Mouse (Mus musculus) lung, embryonic 14.5 days (tissue): Measurements from ENCODE around the gene Gemin5. TPM values are rescaled to one million over a fixed set of nuclear protein-coding genes. Genes with fewer than 3 reads are reported as not detected.

Experiments used
- ATAC-seq: fragments of 200-750 bp; cut with Nextera tagmentation; 2 replicates; pipeline ENCODE4 v1.8.0; 2017; ENCODE audit warnings: mild to moderate bottlenecking, moderate TSS enrichment, moderate library complexity; ENCODE audit not compliant: insufficient read depth
- DNase-seq: peaks from one replicate; pipeline ENCODE4 v3.0.0-alpha.2; 2015
- H3K27ac ChIP-seq: fragments of 300-500 bp; sonication (generic); 2 replicates; pipeline ENCODE4 v1.5.1; 2014; ENCODE audit warnings: low read depth, mild to moderate bottlenecking, moderate library complexity
- H3K27me3 ChIP-seq: fragments of 300-500 bp; sonication (generic); 2 replicates; pipeline ENCODE4 v1.6.1; 2014; ENCODE audit warnings: low read length, control low read depth; ENCODE audit not compliant: insufficient read depth
- H3K36me3 ChIP-seq: fragments of 300-500 bp; sonication (generic); 2 replicates; pipeline ENCODE4 v1.6.1; 2014; ENCODE audit warnings: control low read depth; ENCODE audit not compliant: insufficient read depth
- H3K4me1 ChIP-seq: fragments of 300-500 bp; sonication (generic); 2 replicates; pipeline ENCODE4 v1.6.1; 2014; ENCODE audit warnings: antibody characterized with exemption, control low read depth; ENCODE audit not compliant: insufficient read depth
- H3K4me2 ChIP-seq: fragments of 300-500 bp; sonication (generic); 2 replicates; pipeline ENCODE4 v1.6.1; 2014; ENCODE audit warnings: mild to moderate bottlenecking
- H3K4me3 ChIP-seq: fragments of 300-500 bp; sonication (generic); 2 replicates; pipeline ENCODE4 v1.5.1; 2014; ENCODE audit warnings: low read depth, low read length
- H3K9ac ChIP-seq: fragments of 300-500 bp; sonication (generic); 2 replicates; pipeline ENCODE4 v1.6.1; 2014
- H3K9me3 ChIP-seq: fragments of 300-500 bp; sonication (generic); 2 replicates; pipeline ENCODE4 v1.6.1; 2016; ENCODE audit warnings: low read depth, low read length, control low read depth
- CTCF ChIP-seq: IDR thresholded peaks from 2 replicates; pipeline ENCODE4 v1.5.1; 2016; ENCODE audit warnings: antibody characterized with exemption, low read depth
- WGBS: fragments of 180-500 bp; shearing (Covaris S2); extraction: QIAGEN DNeasy Blood & Tissue Kit; methylation state at CpG from one replicate; pipeline ENCODE4 v1.1.7; 2014; 5-methylcytosine and 5-hydroxymethylcytosine counted together
- polyA plus RNA-seq: library from polyadenylated mRNA; unstranded; fragments of >200 nt; fragmentation: Nextera tagmentation; extraction: Ambion mirVana; gene quantifications from 2 replicates; pipeline ENCODE4 v1.2.1, GENCODE M21; 2014

The Gemin5 gene
- polyA plus RNA-seq, 1 experiment from 2014 or later, result 26.9 TPM

DNA sequence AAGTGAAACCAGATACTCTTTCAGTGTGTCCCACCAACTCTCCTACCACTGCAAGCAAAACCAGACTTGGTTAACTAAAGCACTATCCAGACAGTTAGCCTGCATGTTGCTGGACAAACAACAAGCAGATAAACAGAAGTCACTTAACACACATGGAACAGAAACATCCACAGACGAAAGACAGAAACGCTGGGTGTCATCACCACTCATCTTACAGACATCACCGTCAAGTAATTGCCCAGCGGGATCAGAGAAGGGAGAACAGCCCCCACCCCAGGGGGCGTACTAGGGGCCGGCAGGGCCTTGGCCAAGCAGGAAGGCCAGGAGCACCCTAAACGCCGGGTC, 545 bp downstream of the Gemin5 start:
- no peaks in the 10 kb centered on the region for H3K27me3 ChIP-seq
- H3K9me3 ChIP-seq, result no peaks in the 10 kb centered on the region
- ATAC-seq, result no peak
- TF ChIP-seq CTCF, result no peak
- H3K4me3 ChIP-seq, result peak overlapping the region; percentile 93
- H3K4me2 ChIP-seq, result peak overlapping the region; percentile 75
- H3K9ac ChIP-seq, result peak overlapping the region; percentile 79
- DNase-seq, result no peak
- H3K27ac ChIP-seq, result no peak overlapping the region
- peaks cover 35% of the 10 kb centered on the region for H3K36me3 ChIP-seq
- WGBS, result 0% methylated on average over 8 of the region's 8 CpGs
- peaks cover 4% of the 10 kb centered on the region for H3K4me1 ChIP-seq

GRCm38 (mm10) chr11:58165072-58165471, 3.3 kb downstream of the Gemin5 start:
- Histone ChIP-seq H3K4me3 (no peak overlapping the region), H3K4me2 (no peak overlapping the region), H3K27me3 (no peaks in the 10 kb centered on the region), H3K9me3 (no peaks in the 10 kb centered on the region), H3K4me1 (peaks cover 4% of the 10 kb centered on the region), H3K27ac (no peak overlapping the region), H3K36me3 (peaks cover 58% of the 10 kb centered on the region), H3K9ac (no peak overlapping the region)
- DNase-seq (no peak), ATAC-seq (no peak)
- peak; percentile 22; the same call in 1 of the 2 replicates for TF ChIP-seq CTCF
- WGBS, result 91% methylated on average over 2 of the region's 2 CpGs

- 73% methylated on average over 3 of the region's 3 CpGs for WGBS
- ATAC-seq, result no peak
- no peak overlapping the region for H3K9ac ChIP-seq
- no peak overlapping the region for H3K4me2 ChIP-seq
- no peak for DNase-seq
- H3K27ac ChIP-seq, result no peak overlapping the region
- no peak overlapping the region for H3K4me3 ChIP-seq
- H3K4me1 ChIP-seq, result no peaks in the 10 kb centered on the region
- H3K27me3 ChIP-seq, result no peaks in the 10 kb centered on the region
- H3K9me3 ChIP-seq, result no peaks in the 10 kb centered on the region
- TF ChIP-seq CTCF, result no peak
- H3K36me3 ChIP-seq, result peaks cover 76% of the 10 kb centered on the region
Measured at GRCm38 (mm10) chr11:58156871-58157270, 11.5 kb downstream of the Gemin5 start.

GRCm38 (mm10) chr11:58155458-58155857, 12.9 kb downstream of the Gemin5 start:
- no peak for TF ChIP-seq CTCF
- 82% methylated on average over 9 of the region's 9 CpGs for WGBS
- Histone ChIP-seq H3K27ac (no peak overlapping the region), H3K9me3 (no peaks in the 10 kb centered on the region), H3K4me3 (no peak overlapping the region), H3K9ac (no peak overlapping the region), H3K4me1 (no peaks in the 10 kb centered on the region), H3K4me2 (no peak overlapping the region), H3K36me3 (peaks cover 72% of the 10 kb centered on the region), H3K27me3 (no peaks in the 10 kb centered on the region)
- DNase-seq, result no peak
- ATAC-seq, result no peak

DNA sequence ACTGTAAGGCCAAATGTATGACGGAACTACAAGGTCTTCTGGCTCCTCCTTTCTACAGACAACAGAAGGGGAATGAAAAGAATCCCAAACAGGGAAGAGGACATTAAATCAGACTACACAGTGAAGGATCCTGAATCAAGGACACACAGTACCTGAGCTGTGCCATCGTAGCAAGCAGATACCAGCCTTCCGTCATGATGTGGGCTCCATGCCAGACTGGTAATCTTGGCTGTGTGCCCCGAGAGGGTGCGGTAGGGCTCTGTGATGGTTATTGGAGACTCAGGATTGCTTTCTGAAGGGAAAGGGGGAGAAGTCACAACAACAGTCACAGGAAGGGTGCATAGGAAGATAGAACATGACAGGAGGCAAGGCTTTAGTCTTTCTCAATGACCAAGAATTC, 22.1 kb downstream of the Gemin5 start:
- H3K4me2 ChIP-seq, result no peak overlapping the region
- peaks cover 86% of the 10 kb centered on the region for H3K36me3 ChIP-seq
- TF ChIP-seq CTCF, result no peak
- H3K9me3 ChIP-seq, result no peaks in the 10 kb centered on the region
- H3K4me1 ChIP-seq, result no peaks in the 10 kb centered on the region
- no peak for ATAC-seq
- H3K9ac ChIP-seq, result no peak overlapping the region
- WGBS, result 86% methylated on average over 5 of the region's 5 CpGs
- H3K27ac ChIP-seq, result no peak overlapping the region
- no peak for DNase-seq
- no peak overlapping the region for H3K4me3 ChIP-seq
- H3K27me3 ChIP-seq, result no peaks in the 10 kb centered on the region

DNA sequence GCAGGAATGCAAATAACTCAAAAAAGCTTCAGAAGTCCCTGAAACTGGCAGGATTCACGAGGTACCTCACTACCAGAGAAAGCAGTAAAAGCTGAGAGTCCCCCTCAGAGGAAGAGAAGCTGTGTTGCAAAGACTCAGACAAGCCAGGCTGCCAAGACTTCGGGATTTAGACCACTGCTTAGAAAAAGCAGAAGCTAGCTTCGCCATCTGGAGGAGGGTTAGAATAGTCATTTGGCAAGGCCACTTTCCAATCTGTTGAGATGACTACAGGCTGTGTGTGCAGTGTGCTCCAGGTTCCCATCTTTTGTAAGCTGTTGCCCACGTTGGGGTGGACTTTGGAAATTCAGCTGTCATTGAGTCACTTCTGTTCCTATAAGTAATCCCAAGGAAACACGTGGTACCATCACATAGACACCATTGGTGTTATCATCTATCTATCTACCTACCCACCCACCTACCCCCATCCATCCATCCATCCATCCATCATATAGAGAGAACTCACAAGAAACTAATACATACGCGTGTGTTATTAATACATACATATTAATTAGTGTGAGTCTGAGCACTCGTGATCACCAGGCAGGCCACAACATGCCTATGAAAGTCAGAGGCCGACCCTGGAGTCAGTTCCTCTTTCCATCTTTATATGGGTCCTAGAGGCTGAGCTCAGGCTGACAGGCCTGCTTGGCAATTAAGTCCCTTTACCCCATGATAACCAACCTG, 24.5 kb downstream of the Gemin5 start:
- DNase-seq, result no peak

DNA sequence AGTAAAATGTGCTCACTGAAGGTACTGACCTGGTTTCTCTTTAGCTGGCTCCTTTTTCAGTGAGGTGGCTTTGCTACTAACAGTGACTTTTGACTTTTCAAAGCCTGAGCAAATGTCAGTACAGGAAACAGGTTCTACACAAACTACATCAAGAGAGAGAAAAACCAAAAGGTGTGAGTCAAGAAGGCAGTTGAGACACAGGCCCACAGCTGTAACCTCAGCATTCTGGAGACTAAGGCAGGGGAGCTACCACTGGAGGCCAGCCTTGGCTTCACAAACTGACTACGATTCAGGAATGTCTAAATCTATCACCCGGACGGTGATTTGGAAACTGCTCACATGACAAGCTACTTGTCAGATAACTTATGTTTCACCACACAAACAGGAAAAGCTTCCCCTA, 28.9 kb downstream of the Gemin5 start:
- Histone ChIP-seq H3K4me3 (no peak overlapping the region), H3K9ac (no peak overlapping the region), H3K36me3 (peaks cover 91% of the 10 kb centered on the region), H3K4me1 (no peaks in the 10 kb centered on the region), H3K9me3 (no peaks in the 10 kb centered on the region), H3K27ac (no peak overlapping the region), H3K27me3 (no peaks in the 10 kb centered on the region), H3K4me2 (no peak overlapping the region)
- TF ChIP-seq CTCF, result no peak
- DNase-seq, result no peak
- ATAC-seq, result no peak
- 82% methylated on average over 3 of the region's 3 CpGs for WGBS

More for the DNA sequence above, 24.5 kb downstream of the Gemin5 start:
- 84% methylated on average over 9 of the region's 9 CpGs for WGBS
- no peak for ATAC-seq
- Histone ChIP-seq H3K9ac (no peak overlapping the region), H3K4me1 (no peaks in the 10 kb centered on the region), H3K27me3 (no peaks in the 10 kb centered on the region), H3K27ac (no peak overlapping the region), H3K4me2 (no peak overlapping the region), H3K4me3 (no peak overlapping the region), H3K9me3 (no peaks in the 10 kb centered on the region), H3K36me3 (peaks cover 91% of the 10 kb centered on the region)
- TF ChIP-seq CTCF, result no peak
